7 mouse cellular contexts compared by ENCODE assay signal in genomic region chr11:100931254-100931921, GRCm38 (mm10). TPM values are rescaled to one million over a fixed set of nuclear protein-coding genes. Genes with fewer than 3 reads are reported as not detected.
A peak's percentile ranks its signal among the peaks of the same experiment; 100 is the strongest.
DNase-seq lines count a peak whose midpoint lies in the region; ATAC-seq lines count a peak whose summit lies in the region.

No protein-coding gene starts in this region.

- 0 out of 2 replicates have a peak, but pooled peaks have one; percentile 33 for ATAC-seq in embryonic facial prominence, embryonic 14.5 days (ENCODE audit: low read depth)
- no peak for ATAC-seq in kidney, embryonic 15.5 days (replicated peaks; ENCODE audit: low FRiP score)
- ATAC-seq in megakaryocyte, adult 5-6 weeks (ENCODE audit: poor library complexity, severe bottlenecking): peak; percentile 70

- no peak overlapping the region for H3K9ac ChIP-seq in embryonic facial prominence, embryonic 14.5 days (ENCODE audit: low read depth, low read length)
- H3K9ac ChIP-seq in kidney, embryonic 15.5 days: no peak overlapping the region

- no peaks in the 10 kb centered on the region for H3K9me3 ChIP-seq in embryonic facial prominence, embryonic 14.5 days (ENCODE audit: control insufficient read depth, low read length)
- H3K9me3 ChIP-seq in kidney, embryonic 15.5 days (replicated peaks): no peaks in the 10 kb centered on the region

- peak overlapping the region; percentile 25 for H3K4me2 ChIP-seq in embryonic facial prominence, embryonic 14.5 days (ENCODE audit: low read depth, low read length)
- H3K4me2 ChIP-seq in kidney, embryonic 15.5 days: peak overlapping the region; percentile 46

- H3K27me3 ChIP-seq in embryonic facial prominence, embryonic 14.5 days (replicated peaks; ENCODE audit: control insufficient read depth, insufficient read depth, low read length): no peaks in the 10 kb centered on the region
- H3K27me3 ChIP-seq in kidney, embryonic 15.5 days: no peaks in the 10 kb centered on the region

- no peak overlapping the region for H3K27ac ChIP-seq in embryonic facial prominence, embryonic 14.5 days (replicated peaks; ENCODE audit: low read depth, low read length)
- 0 out of 2 replicates have a peak overlapping the region, but pooled peaks have one; percentile 9 for H3K27ac ChIP-seq in kidney, embryonic 15.5 days

- H3K4me3 ChIP-seq in embryonic facial prominence, embryonic 14.5 days (ENCODE audit: low read depth, low read length): no peak overlapping the region
- peak overlapping the region; percentile 32 for H3K4me3 ChIP-seq in kidney, embryonic 15.5 days (replicated peaks)

- 63% methylated on average over 12 of the region's 12 CpGs for WGBS in embryonic facial prominence, embryonic 14.5 days
- WGBS in kidney, embryonic 15.5 days: 34% methylated on average over 12 of the region's 12 CpGs

- H3K36me3 ChIP-seq in embryonic facial prominence, embryonic 14.5 days (ENCODE audit: control insufficient read depth, insufficient read depth, low read length): no peaks in the 10 kb centered on the region
- 0 out of 2 replicates have a peak, but pooled peaks cover 4% of the 10 kb centered on the region for H3K36me3 ChIP-seq in kidney, embryonic 15.5 days

- H3K4me1 ChIP-seq in embryonic facial prominence, embryonic 14.5 days (ENCODE audit: control insufficient read depth, insufficient read depth, low read length): no peaks in the 10 kb centered on the region
- H3K4me1 ChIP-seq in kidney, embryonic 15.5 days: peaks cover 21% of the 10 kb centered on the region

- DNase-seq in 3134 (ENCODE audit: extremely low read depth, insufficient read length, low spot score) (peak; percentile 33), A20 (ENCODE audit: low read depth, low spot score) (peak; percentile 91)
- DNase-seq in embryonic facial prominence, embryonic 14.5 days (ENCODE audit: low spot score): peak; percentile 15
- peak; percentile 68 for DNase-seq in thymus, postnatal 14 days
- DNase-seq in cerebellum, postnatal 36 days: no peak

RNA-seq across cellular contexts. Expression of gene Stat3, which starts 8.0 kb away (rescaled TPM):
- polyA plus RNA-seq in embryonic facial prominence, embryonic 14.5 days (2014; fragmentation: Nextera tagmentation; extraction: Ambion mirVana): 71.4 and 82.9 TPM in 2 replicates
- 44.8 and 45.1 TPM in 2 replicates for polyA plus RNA-seq in kidney, embryonic 15.5 days (2015; fragmentation: Nextera tagmentation; extraction: Ambion mirVana)
- total RNA-seq in megakaryocyte, adult 5-6 weeks (2015): 61.5 and 79.5 TPM in 2 replicates
- 103 and 184 TPM in 2 replicates for total RNA-seq in megakaryocyte, adult 5-6 weeks (2017)

RNA-seq across cellular contexts. Expression of gene Cavin1, which starts 39.3 kb away (rescaled TPM):
- polyA plus RNA-seq in embryonic facial prominence, embryonic 14.5 days (2014; fragmentation: Nextera tagmentation; extraction: Ambion mirVana): 145 and 160 TPM in 2 replicates
- polyA plus RNA-seq in kidney, embryonic 15.5 days (2015; fragmentation: Nextera tagmentation; extraction: Ambion mirVana): 131 and 150 TPM in 2 replicates
- not detected in 2 replicates for total RNA-seq in megakaryocyte, adult 5-6 weeks (2015)
- total RNA-seq in megakaryocyte, adult 5-6 weeks (2017): 0.15 TPM in 1 of 2 replicates, not detected in the other

Comparison
In these comparisons a context has a peak if more than half of its experiments do, and no peak if none do; other contexts are left out.
1. DNase-seq: peak in 3134 (single experiment), A20 (single experiment), embryonic facial prominence, embryonic 14.5 days (single experiment) and thymus, postnatal 14 days (single experiment); none in cerebellum, postnatal 36 days (0 of 2).